Mouse (Mus musculus) duodenum, adult 2 months (tissue): Measurements from ENCODE around the gene Spef2. TPM values are rescaled to one million over a fixed set of nuclear protein-coding genes. Genes with fewer than 3 reads are reported as not detected.

Experiments used
- polyA plus RNA-seq: library from polyadenylated mRNA; depleted of rRNA; stranded (reverse); fragments of >200 nt; gene quantifications from 2 replicates; pipeline ENCODE4 v1.2.3, GENCODE M21; 2012; ENCODE audit warnings: low replicate concordance; rRNA removed

Spef2 gene
- not detected in 2 replicates for polyA plus RNA-seq

DNA sequence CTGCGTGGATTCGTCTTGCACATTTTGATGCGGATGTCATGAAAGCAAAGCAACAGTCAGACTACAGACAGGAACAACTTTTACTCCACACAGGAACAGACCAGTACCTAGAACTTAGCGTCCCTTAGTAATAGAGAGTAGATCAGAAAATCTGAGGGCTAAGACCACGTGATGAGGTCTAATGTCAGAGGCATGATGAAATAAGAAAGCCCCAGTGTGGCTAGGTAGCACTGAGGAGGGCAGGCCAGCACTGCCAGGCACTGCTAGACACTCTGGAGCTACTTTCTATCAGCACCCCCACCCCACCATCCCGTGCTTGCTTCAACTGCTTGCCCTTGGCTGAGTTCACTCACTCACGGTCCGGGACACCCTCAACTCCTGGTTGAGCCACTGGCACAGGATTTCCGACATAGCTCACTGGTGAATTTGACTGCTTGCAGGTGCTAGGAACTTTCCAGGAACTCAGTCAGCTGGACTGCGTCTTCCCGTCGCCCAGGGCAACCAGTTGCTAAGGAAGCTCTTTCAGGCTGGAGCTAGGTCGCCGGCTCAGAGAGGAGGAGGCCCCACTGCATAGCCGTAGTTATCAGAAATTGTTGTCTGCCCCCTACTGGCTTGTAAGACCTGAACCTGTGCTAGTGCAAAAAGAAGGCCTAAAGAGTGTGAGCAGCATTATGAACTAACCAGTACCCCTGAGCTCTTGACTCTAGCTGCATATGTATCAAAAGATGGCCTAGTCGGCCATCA lies at the start of gene Spef2:
Gene Spef2, minus strand, starts transcription at position 510 of the 744 bp plus-strand sequence.

DNA sequence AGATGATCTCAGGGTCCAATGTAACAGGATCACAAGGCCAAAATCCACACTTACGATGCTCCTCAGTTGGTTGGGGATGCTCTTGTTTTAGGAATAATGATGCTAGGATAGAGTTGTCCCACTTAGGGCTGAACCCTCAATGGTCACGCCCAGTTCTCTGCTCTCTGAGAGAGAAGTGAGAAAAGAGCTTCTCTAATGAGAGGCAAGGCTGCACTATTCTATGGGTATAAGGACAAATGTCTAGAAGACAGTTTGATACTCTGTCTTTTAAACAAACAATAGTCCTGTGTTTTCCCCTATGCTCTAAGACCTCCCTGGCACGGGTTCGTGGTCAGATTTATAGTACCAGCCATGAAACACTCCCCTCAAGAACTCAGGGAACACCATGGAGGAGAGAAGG lies 218.6 kb downstream of the Spef2 start, which contains the start of gene Il7r:
Gene Il7r, minus strand, starts transcription at position 101 of the 400 bp plus-strand sequence.

Other genes with a start within 250 kb of the Spef2 start
- gene Il7r, start 218.7 kb downstream of the Spef2 start, polyA plus RNA-seq, result 0.19 and 0.37 TPM in 2 replicates